Mouse (Mus musculus) natural killer cell, adult 2 months (primary cell): Measurements from ENCODE around the gene Tpm1.
A peak's percentile ranks its signal among the peaks of the same experiment; 100 is the strongest.

ENCODE experiments used
- DNase-seq, 2 experiments: peaks; one replicate each; pipeline ENCODE4 v3.0.0; 2022; ENCODE audit warnings: low spot score in 2 of 2

The Tpm1 gene

GRCm38 (mm10) chr9:67049086-67049824 is at the start of gene Tpm1:
Gene Tpm1, minus strand, starts transcription at chr9:67049406.
- peak in 1 of 2 experiments; percentile 16 for DNase-seq

DNA sequence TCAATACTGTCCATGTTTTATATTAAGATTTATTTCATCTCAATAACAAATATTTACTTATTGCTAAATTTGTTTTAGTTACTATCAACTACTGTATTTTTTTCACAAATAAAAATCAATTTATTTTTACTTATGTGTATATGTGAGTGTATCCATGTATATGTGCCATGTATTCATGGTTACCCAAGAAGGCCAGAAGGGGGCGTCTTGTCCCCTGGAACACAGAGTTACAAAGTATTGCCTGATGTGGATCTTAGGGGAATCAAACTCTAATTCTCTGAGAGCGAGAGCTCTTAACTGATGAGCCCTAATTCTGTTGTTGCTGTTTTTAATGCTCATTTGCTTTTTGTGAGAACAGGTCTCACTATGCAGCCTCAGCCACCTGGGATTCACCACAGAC is 45.2 kb upstream of the Tpm1 start:
- DNase-seq = no peak

GRCm38 (mm10) chr9:67092210-67092609 is 43.0 kb upstream of the Tpm1 start:
- no peak for DNase-seq

DNA sequence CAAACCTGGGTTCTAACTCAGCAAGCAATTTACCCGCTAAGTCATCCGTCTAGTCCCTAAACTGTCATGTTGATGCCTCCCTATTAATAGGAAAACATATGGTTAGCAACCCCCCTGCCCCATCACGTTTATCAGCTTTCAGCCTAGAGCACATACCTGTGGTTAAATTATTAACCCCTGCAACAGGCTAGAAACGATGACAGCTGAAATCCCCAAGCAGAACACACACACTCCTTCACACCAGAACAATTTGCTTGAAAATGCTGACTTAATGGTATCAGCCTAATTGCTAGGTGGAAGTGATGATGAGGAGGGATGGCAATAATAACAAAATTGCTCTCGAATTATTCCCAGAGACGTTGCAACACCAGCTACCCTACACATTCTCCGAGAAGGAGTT is 42.4 kb upstream of the Tpm1 start:
- no peak for DNase-seq

DNA sequence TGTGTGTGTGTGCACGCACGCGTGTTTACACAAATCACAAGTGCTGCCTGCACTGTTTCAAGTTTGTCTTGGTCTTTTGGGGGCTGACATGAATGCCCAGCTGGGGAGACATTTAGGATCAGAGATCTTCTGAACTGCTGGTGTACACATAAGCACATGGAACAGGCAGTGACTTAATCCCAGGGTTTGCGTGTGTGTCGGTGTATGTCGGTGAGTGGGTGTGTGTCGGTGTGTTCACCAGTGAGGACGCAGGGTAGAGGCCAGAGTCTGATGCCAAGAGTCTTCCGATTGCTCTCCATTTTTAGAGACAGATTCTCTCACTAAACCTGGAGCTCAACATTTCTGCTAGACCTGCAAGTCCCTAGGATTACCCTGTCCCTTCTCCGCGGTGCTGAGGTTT is 41.9 kb upstream of the Tpm1 start:
- DNase-seq = no peak

- no peak for DNase-seq
Measured at GRCm38 (mm10) chr9:67090633-67091045, 41.4 kb upstream of the Tpm1 start.

DNA sequence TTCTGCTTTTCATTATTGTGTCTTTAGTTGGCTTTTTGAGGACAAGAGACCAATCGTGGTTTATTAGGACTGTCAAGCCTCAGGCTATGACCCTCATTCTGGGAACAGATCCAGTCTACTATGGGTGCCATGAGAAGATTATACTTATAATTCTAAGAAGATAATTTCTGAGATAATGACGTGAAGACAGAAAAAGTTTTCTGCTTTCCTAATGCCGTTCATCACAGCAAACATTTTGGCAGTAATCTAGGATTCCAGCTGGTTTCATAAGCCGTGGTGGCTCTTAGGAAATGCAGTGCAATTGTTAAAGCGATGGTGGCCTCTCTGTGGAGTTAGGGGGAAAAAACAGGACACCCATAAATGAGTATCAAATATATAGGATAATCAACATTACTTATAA is 40.0 kb upstream of the Tpm1 start:
- no peak for DNase-seq

- DNase-seq = no peak
Measured at GRCm38 (mm10) chr9:67083801-67084200, 34.6 kb upstream of the Tpm1 start.

- no peak for DNase-seq
Measured at GRCm38 (mm10) chr9:67081688-67082087, 32.5 kb upstream of the Tpm1 start.

- no peak for DNase-seq
Measured at GRCm38 (mm10) chr9:67077658-67078319, 28.6 kb upstream of the Tpm1 start.

DNA sequence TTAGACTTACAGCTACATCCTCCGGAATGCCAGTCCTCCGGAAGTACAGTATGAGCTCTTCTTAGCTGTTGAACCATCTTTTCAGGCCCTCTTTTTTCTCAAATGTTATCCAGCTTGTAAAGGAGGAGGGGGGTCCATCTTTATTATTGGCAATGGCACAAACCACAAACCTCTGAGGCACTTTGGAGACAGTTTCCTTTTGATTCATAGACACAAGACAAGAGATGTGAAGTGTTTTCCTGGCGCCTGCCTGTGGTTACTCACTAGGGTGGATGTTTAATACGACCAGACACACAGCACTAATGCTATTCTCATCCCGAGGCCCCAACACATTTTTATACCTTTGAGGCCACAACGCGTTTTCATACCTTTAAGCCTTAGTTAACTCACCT is 28.1 kb upstream of the Tpm1 start:
- DNase-seq = no peak

GRCm38 (mm10) chr9:67072182-67072581 is 23.0 kb upstream of the Tpm1 start:
- DNase-seq = no peak

- no peak for DNase-seq
Measured at GRCm38 (mm10) chr9:67071596-67071995, 22.4 kb upstream of the Tpm1 start.

- DNase-seq = no peak
Measured at GRCm38 (mm10) chr9:67071103-67071502, 21.9 kb upstream of the Tpm1 start.

DNA sequence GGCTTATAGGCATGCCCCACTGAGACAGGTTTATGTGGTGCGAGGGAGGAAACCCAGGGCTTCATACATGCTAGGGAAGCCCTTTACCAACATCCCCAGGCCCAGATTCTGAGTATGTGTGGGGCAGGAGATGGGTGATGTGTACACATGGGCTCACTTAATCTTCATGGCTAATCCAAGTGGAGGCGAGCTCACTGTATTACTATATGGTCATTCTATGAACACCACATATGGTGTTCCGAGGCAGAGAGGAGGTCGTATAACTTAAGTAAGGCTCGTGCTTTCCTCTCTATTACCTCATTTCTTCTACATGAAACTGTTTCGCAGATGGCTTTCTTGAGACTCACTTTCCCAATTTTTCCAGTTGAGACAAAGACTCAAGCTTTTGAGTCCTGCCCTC is 17.4 kb upstream of the Tpm1 start:
- no peak for DNase-seq

- DNase-seq = no peak
Measured at GRCm38 (mm10) chr9:67059714-67060113, 10.5 kb upstream of the Tpm1 start.

DNA sequence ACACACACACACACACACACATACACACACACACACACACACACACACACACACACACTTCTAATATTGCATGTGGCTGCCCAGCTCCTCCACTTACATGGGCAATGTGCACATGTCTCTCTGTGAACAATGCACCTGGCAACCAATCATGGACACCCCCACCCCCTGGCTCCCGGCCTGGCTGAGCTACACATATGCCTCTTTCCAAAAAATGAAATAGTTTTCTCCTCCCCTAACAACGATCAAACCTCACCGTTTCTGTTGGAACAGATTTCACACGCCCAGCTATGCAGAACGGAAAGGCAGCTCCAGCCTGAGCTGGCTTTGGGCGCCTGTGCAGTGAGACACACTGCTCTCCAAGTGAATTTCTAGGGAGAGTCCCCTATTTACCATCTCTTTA is 9.2 kb upstream of the Tpm1 start:
- no peak for DNase-seq

- no peak for DNase-seq
Measured at GRCm38 (mm10) chr9:67050736-67051337, 1.6 kb upstream of the Tpm1 start.

GRCm38 (mm10) chr9:67049836-67050235 is 630 bp upstream of the Tpm1 start:
- no peak for DNase-seq

DNA sequence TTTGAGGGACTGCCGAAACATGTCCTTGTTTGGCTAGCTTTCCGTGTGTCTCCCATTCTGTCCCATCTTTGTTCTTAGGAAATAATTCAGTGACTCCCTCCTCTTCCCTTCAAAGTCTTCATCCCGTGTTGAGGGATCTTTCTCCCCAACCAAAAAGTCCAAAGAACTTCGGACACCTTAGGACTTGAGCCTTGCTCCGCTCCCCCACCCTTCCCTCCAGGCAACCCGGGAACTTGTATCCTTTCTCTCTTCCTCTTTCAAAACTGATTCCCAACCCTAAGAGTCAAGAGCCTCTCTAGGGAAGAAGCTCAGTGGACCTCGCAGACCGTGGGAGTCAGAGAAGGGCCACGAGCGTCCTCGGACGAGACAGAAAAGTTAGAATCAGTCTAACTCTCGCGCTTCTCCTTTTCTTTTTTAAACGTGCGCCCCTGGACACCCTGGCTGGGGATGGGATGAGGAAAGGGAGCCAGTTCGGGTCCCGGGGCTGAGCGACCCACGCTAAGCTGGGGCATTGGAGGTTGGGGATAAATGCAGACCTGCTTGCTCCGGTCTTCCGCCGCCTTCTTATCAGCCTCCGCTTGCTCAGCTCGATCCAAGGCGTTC is 622 bp downstream of the Tpm1 start:
- no peak for DNase-seq

DNA sequence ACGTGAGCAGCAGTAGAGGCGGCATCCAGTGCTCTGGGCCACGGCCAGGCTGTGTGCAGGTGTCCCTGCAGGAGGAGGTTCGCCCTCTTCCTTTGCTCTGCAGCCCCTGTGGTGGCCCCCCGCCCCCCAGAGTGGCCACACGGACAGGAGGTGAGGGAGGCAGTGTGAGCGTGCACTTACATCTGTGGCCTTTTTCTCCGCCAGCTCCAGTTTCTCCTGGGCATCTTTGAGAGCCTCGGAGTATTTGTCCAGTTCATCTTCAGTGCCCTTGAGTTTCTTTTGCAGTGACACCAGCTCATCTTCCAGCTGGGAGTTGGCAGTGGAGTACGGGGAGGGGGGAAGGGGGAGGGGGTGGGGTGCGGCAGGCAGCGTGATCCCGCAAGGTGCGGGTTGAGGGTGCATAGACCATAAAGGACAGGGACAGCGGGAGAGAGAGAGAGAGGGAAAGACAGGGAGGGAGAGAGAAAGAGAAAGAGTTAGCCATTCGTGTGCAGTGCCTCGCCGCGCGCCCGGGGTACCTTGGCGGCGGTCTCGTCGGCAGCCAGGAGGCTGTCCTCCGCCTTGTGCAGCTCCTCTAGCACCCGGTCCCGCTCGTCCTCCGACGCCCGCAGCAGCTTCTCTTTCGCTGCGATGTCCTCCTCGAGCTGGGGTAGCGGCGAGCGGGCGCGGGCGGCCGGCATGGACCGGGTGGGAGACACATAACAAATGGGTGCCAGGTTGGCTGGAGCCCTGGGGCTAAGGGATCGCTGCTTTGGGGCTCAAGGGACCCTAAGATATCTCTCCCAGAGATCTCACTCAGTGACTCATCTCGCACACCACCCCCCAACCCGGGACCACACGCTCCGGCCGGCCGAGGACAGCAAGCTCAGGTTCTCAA is 1.4 kb downstream of the Tpm1 start:
- DNase-seq = no peak
